Mouse (Mus musculus): ENCODE results near the gene 4932438H23Rik. TPM values are rescaled to one million over a fixed set of nuclear protein-coding genes. Genes with fewer than 3 reads are reported as not detected.
A peak's percentile ranks its signal among the peaks of the same experiment; 100 is the strongest.

Gene 4932438H23Rik
- total and polyA plus RNA-seq, 3 experiments: 0.07 to 4.6 (median 0.98) TPM

DNA sequence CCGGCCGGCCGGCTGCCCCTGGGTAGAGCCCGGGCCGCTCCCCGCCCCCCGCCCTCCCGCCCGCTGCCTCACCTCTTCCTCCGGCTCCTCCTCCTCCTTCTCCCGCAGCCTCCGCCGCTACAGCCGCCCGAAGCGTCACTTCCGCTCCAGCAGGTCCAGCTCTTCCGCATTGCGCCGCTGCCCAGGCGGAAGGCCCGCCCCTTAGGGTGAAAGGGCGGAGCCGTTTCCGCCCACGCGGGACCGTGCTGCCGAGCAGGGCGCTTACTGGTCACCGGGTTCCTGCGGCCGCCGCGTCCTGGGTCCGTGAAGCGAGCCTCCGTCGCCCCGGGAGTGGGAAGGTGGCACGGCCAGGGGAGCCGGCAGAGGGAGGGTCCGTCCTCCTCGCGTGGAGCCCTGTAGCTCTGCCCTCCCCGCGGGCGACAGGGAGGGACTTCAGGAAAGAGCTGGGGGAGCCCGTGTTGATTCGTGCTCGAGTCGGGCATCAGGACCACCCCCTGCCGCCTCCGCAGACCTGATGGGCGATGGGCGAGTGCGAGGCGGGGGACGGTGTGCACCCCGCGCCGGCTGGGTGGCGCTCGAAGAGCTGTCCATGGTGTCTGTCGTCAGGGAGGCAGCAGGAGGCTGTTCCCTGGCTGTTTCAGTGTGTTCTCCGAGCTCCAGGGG, 83.8 kb downstream of the 4932438H23Rik start, which contains the start of gene Synj1:
Gene Synj1, minus strand, starts transcription at position 288 of the 663 bp plus-strand sequence.
- peak within 1 kb of the TSS; percentile 96 for H3K4me3 ChIP-seq (ENCODE audit: low read depth, low read length)
- peak; percentile 91 for ATAC-seq (ENCODE audit: extremely low read depth, insufficient number of reproducible peaks, low FRiP score, poor library complexity, severe bottlenecking)
- DNase-seq (ENCODE audit: low spot score): peak; percentile 79
- H3K4me1 ChIP-seq (ENCODE audit: insufficient read depth, low read depth, low read length): peaks cover 39% of the 10 kb centered on the region
- no peaks in the 10 kb centered on the region for H3K27me3 ChIP-seq (ENCODE audit: insufficient read depth, low read length)
- H3K36me3 ChIP-seq (replicated peaks): peaks cover 47% of the 10 kb centered on the region
- TF ChIP-seq GATA2 (IDR thresholded peaks at IDR 0.05; ENCODE audit: borderline replicate concordance, low read depth, low read length): no peak
- no peak for TF ChIP-seq POLR2AphosphoS5 (IDR thresholded peaks at IDR 0.05; ENCODE audit: insufficient replicate concordance, low read depth, low read length)
- TF ChIP-seq CTCF (IDR thresholded peaks at IDR 0.05; ENCODE audit: low read depth, low read length): no peak
- no peak for TF ChIP-seq GATA1 (IDR thresholded peaks at IDR 0.05; ENCODE audit: borderline replicate concordance, low read length)
- no peak for TF ChIP-seq TAL1 (conservative IDR thresholded peaks at IDR 0.05; ENCODE audit: low read depth, low read length)
- no peaks in the 10 kb centered on the region for H3K9me3 ChIP-seq (replicated peaks)

GRCm38 (mm10) chr16:91010581-91011020, 84.3 kb downstream of the 4932438H23Rik start:
- DNase-seq (ENCODE audit: low spot score): peak; percentile 30
- Histone ChIP-seq H3K9me3 (replicated peaks) (no peaks in the 10 kb centered on the region), H3K4me1 (ENCODE audit: insufficient read depth, low read depth, low read length) (peaks cover 43% of the 10 kb centered on the region), H3K4me3 (ENCODE audit: low read depth, low read length) (peak overlapping the region; percentile 96), H3K27me3 (ENCODE audit: insufficient read depth, low read length) (no peaks in the 10 kb centered on the region), H3K36me3 (replicated peaks) (peaks cover 47% of the 10 kb centered on the region)
- no peak for ATAC-seq (ENCODE audit: extremely low read depth, insufficient number of reproducible peaks, low FRiP score, poor library complexity, severe bottlenecking)
- TF ChIP-seq CTCF (IDR thresholded peaks at IDR 0.05; ENCODE audit: low read depth, low read length) (no peak), GATA2 (IDR thresholded peaks at IDR 0.05; ENCODE audit: borderline replicate concordance, low read depth, low read length) (no peak), POLR2AphosphoS5 (IDR thresholded peaks at IDR 0.05; ENCODE audit: insufficient replicate concordance, low read depth, low read length) (no peak), GATA1 (IDR thresholded peaks at IDR 0.05; ENCODE audit: borderline replicate concordance, low read length) (no peak), TAL1 (conservative IDR thresholded peaks at IDR 0.05; ENCODE audit: low read depth, low read length) (no peak)

GRCm38 (mm10) chr16:91009942-91010529, 84.9 kb downstream of the 4932438H23Rik start:
- TF ChIP-seq POLR2AphosphoS5 (IDR thresholded peaks at IDR 0.05; ENCODE audit: insufficient replicate concordance, low read depth, low read length) (no peak), GATA2 (IDR thresholded peaks at IDR 0.05; ENCODE audit: borderline replicate concordance, low read depth, low read length) (no peak), TAL1 (conservative IDR thresholded peaks at IDR 0.05; ENCODE audit: low read depth, low read length) (no peak), CTCF (IDR thresholded peaks at IDR 0.05; ENCODE audit: low read depth, low read length) (no peak), GATA1 (IDR thresholded peaks at IDR 0.05; ENCODE audit: borderline replicate concordance, low read length) (no peak)
- Histone ChIP-seq H3K27me3 (ENCODE audit: insufficient read depth, low read length) (no peaks in the 10 kb centered on the region), H3K9me3 (replicated peaks) (no peaks in the 10 kb centered on the region), H3K36me3 (replicated peaks) (peaks cover 44% of the 10 kb centered on the region), H3K4me3 (ENCODE audit: low read depth, low read length) (peak overlapping the region; percentile 96), H3K4me1 (ENCODE audit: insufficient read depth, low read depth, low read length) (peaks cover 46% of the 10 kb centered on the region)
- no peak for DNase-seq (ENCODE audit: low spot score)
- no peak for ATAC-seq (ENCODE audit: extremely low read depth, insufficient number of reproducible peaks, low FRiP score, poor library complexity, severe bottlenecking)

- Histone ChIP-seq H3K4me3 (ENCODE audit: low read depth, low read length) (no peak overlapping the region), H3K9me3 (replicated peaks) (no peaks in the 10 kb centered on the region), H3K27me3 (ENCODE audit: insufficient read depth, low read length) (no peaks in the 10 kb centered on the region), H3K4me1 (ENCODE audit: insufficient read depth, low read depth, low read length) (peaks cover 40% of the 10 kb centered on the region), H3K36me3 (replicated peaks) (peaks cover 49% of the 10 kb centered on the region)
- ATAC-seq (ENCODE audit: extremely low read depth, insufficient number of reproducible peaks, low FRiP score, poor library complexity, severe bottlenecking): no peak
- no peak for DNase-seq (ENCODE audit: low spot score)
- TF ChIP-seq CTCF (IDR thresholded peaks at IDR 0.05; ENCODE audit: low read depth, low read length) (no peak), GATA1 (IDR thresholded peaks at IDR 0.05; ENCODE audit: borderline replicate concordance, low read length) (no peak), GATA2 (IDR thresholded peaks at IDR 0.05; ENCODE audit: borderline replicate concordance, low read depth, low read length) (no peak), TAL1 (conservative IDR thresholded peaks at IDR 0.05; ENCODE audit: low read depth, low read length) (no peak), POLR2AphosphoS5 (IDR thresholded peaks at IDR 0.05; ENCODE audit: insufficient replicate concordance, low read depth, low read length) (no peak)
Observed at GRCm38 (mm10) chr16:91004915-91005538, 89.9 kb downstream of the 4932438H23Rik start.

Other genes with a start within 250 kb of the 4932438H23Rik start
- gene Cfap298, start 160.0 kb downstream of the 4932438H23Rik start, total RNA-seq (2014; fragmentation: Nextera tagmentation): 28.7 and 44.8 TPM in 2 replicates
- gene Cfap298, start 160.0 kb downstream of the 4932438H23Rik start, total RNA-seq (2017): 56.7 and 73.4 TPM in 2 replicates
- 70.5 and 72.5 TPM in 2 replicates for gene Cfap298, start 160.0 kb downstream of the 4932438H23Rik start, polyA plus RNA-seq (2012)
- 109 and 118 TPM in 2 replicates for gene Synj1, start 83.8 kb downstream of the 4932438H23Rik start, total RNA-seq (2014; fragmentation: Nextera tagmentation)
- 32.8 and 37.7 TPM in 2 replicates for gene Synj1, start 83.8 kb downstream of the 4932438H23Rik start, total RNA-seq (2017)
- 59.5 and 64.8 TPM in 2 replicates for gene Synj1, start 83.8 kb downstream of the 4932438H23Rik start, polyA plus RNA-seq (2012)
- 222 and 254 TPM in 2 replicates for gene Paxbp1, start 50.6 kb downstream of the 4932438H23Rik start, total RNA-seq (2014; fragmentation: Nextera tagmentation)
- 99.4 and 116 TPM in 2 replicates for gene Paxbp1, start 50.6 kb downstream of the 4932438H23Rik start, total RNA-seq (2017)
- 45.6 and 45.9 TPM in 2 replicates for gene Paxbp1, start 50.6 kb downstream of the 4932438H23Rik start, polyA plus RNA-seq (2012)
- not detected in 2 replicates for gene Olig2, start 130.3 kb upstream of the 4932438H23Rik start, total RNA-seq (2014; fragmentation: Nextera tagmentation)
- 0.05 and 0.06 TPM in 2 replicates for gene Olig2, start 130.3 kb upstream of the 4932438H23Rik start, total RNA-seq (2017)
- not detected in 2 replicates for gene Olig2, start 130.3 kb upstream of the 4932438H23Rik start, polyA plus RNA-seq (2012)
- not detected in 2 replicates for gene Olig1, start 174.7 kb upstream of the 4932438H23Rik start, total RNA-seq (2014; fragmentation: Nextera tagmentation)
- not detected in 2 replicates for gene Olig1, start 174.7 kb upstream of the 4932438H23Rik start, total RNA-seq (2017)
- gene Olig1, start 174.7 kb upstream of the 4932438H23Rik start, polyA plus RNA-seq (2012): not detected in 2 replicates